Comparison of ENCODE assay signal across 9 mouse cellular contexts in the genomic region with DNA sequence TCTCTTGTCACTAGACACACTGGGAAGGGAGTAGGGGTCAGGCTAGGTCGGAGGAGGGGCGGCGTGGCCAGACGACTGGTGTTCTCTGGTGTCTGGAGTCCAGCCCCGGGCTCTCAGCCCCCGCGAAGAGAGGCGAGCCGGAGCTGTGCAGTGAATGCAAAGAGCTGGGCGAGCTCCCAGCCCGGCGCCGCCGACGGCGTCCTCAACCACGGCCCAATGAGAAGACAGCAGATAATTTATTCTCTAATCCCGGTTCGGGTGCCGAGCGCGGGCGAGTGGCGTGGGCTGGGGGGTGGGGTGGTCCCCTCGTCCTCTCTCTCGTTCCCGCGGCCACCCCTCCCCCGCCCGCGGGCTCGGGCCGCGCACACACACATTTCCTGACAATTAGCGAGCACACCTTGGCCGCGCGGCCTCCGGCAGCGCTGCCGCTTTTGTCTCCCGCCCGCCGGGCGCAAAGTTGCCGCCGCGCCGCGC. TPM values are rescaled to one million over a fixed set of nuclear protein-coding genes. Genes with fewer than 3 reads are reported as not detected.
DNase-seq lines count a peak whose midpoint lies in the region; ATAC-seq and TF ChIP-seq lines count a peak whose summit lies in the region.
"Had no signal": no experiment of that assay in that cellular context is flagged by ENCODE, and none has a peak within 500 bp of the region (broad histone marks: within the 10 kb centered on the region; RNA-seq: fewer than 3 reads in every experiment).

No protein-coding gene starts in this region.

- H3K4me2 ChIP-seq in hindbrain, embryonic 16.5 days (ENCODE audit: low read length) = peak overlapping the region; percentile 78
- H3K4me2 ChIP-seq in neural tube, embryonic 11.5 days (ENCODE audit: low read depth) = peak overlapping the region; percentile 64

- peak overlapping the region; percentile 93 for H3K9ac ChIP-seq in hindbrain, embryonic 16.5 days (ENCODE audit: low read depth, low read length)
- H3K9ac ChIP-seq in neural tube, embryonic 11.5 days (ENCODE audit: low read length) = peak overlapping the region; percentile 97

- TF ChIP-seq CTCF in lung, adult 2 months (IDR thresholded peaks at IDR 0.05; ENCODE audit: insufficient read depth, low read length) = no peak

- H3K9me3 ChIP-seq in hindbrain, embryonic 16.5 days (ENCODE audit: control insufficient read depth, low read length) = no peaks in the 10 kb centered on the region
- H3K9me3 ChIP-seq in neural tube, embryonic 11.5 days (ENCODE audit: control insufficient read depth, low read length) = no peaks in the 10 kb centered on the region

- ATAC-seq in hindbrain, embryonic 16.5 days = peak; percentile 81
- peak; percentile 83 for ATAC-seq in neural tube, embryonic 11.5 days (ENCODE audit: insufficient read depth, low FRiP score, low TSS enrichment)

- no peak for TF ChIP-seq POLR2A in lung, adult 2 months (IDR thresholded peaks at IDR 0.05; ENCODE audit: borderline replicate concordance, extremely low read depth, low read depth, low read length)

- no peaks in the 10 kb centered on the region for H3K27me3 ChIP-seq in hindbrain, embryonic 16.5 days (replicated peaks; ENCODE audit: control insufficient read depth, insufficient read depth, low read length)
- peaks cover 12% of the 10 kb centered on the region; the same call in 1 of the 2 replicates for H3K27me3 ChIP-seq in neural tube, embryonic 11.5 days (ENCODE audit: control insufficient read depth, insufficient read depth, low read length)

- WGBS in lung, adult 2 months = 1% methylated on average over 50 of the region's 50 CpGs
- under 1% methylated on average over 47 of the region's 50 CpGs for WGBS in hindbrain, embryonic 16.5 days
- under 1% methylated on average over 50 of the region's 50 CpGs for WGBS in neural tube, embryonic 11.5 days

- H3K36me3 ChIP-seq in hindbrain, embryonic 16.5 days (ENCODE audit: control insufficient read depth, insufficient read depth, low read length) = no peaks in the 10 kb centered on the region
- no peaks in the 10 kb centered on the region for H3K36me3 ChIP-seq in neural tube, embryonic 11.5 days (ENCODE audit: control insufficient read depth, insufficient read depth, low read length)

- peak overlapping the region; percentile 9 for H3K4me3 ChIP-seq in lung, adult 2 months (replicated peaks; ENCODE audit: extremely low read depth, low read depth, low read length)
- peak overlapping the region; percentile 85 for H3K4me3 ChIP-seq in hindbrain, embryonic 16.5 days (ENCODE audit: low read length)
- peak overlapping the region; percentile 53 for H3K4me3 ChIP-seq in neural tube, embryonic 11.5 days (ENCODE audit: low read depth, low read length)

- peak overlapping the region; percentile 99 for H3K27ac ChIP-seq in hindbrain, embryonic 16.5 days (ENCODE audit: low read depth, low read length)
- H3K27ac ChIP-seq in neural tube, embryonic 11.5 days (ENCODE audit: low read depth, low read length) = peak overlapping the region; percentile 97

- H3K4me1 ChIP-seq in lung, adult 2 months (ENCODE audit: control insufficient read depth, insufficient read depth, low read length) = no peaks in the 10 kb centered on the region
- peaks cover 33% of the 10 kb centered on the region for H3K4me1 ChIP-seq in hindbrain, embryonic 16.5 days (ENCODE audit: control insufficient read depth, insufficient read depth, low read depth, low read length)
- H3K4me1 ChIP-seq in neural tube, embryonic 11.5 days (ENCODE audit: control insufficient read depth, insufficient read depth, low read length) = peaks cover 17% of the 10 kb centered on the region

- DNase-seq in lung, adult 2 months = no peak
- DNase-seq in lung, postnatal 14 days = no peak
- DNase-seq in embryo, embryonic 9.5 days (ENCODE audit: extremely low spot score) = peak; percentile 78
- DNase-seq in liver (peak; percentile 27), MN1 (ENCODE audit: low spot score) (no peak)
- DNase-seq in neural tube, embryonic 11.5 days (ENCODE audit: low spot score) = peak; percentile 88
- no peak for DNase-seq in gastrocnemius, postnatal 25 days

RNA-seq across cellular contexts. Expression of gene Lemd1, which starts 1.2 kb away (rescaled TPM):
- polyA plus RNA-seq in lung, adult 2 months (2012; rRNA removed) = not detected in 2 replicates
- polyA plus RNA-seq in hindbrain, embryonic 16.5 days (2015; fragmentation: Nextera tagmentation; extraction: Ambion mirVana) = 11.4 and 14.0 TPM in 2 replicates
- 5.6 and 6.8 TPM in 2 replicates for polyA plus RNA-seq in neural tube, embryonic 11.5 days (2014; fragmentation: Nextera tagmentation; extraction: Ambion mirVana)
- not detected for total RNA-seq in gastrocnemius, postnatal 25 days (2021)

RNA-seq across cellular contexts. Expression of gene AC124108.1, which starts 1.2 kb away (rescaled TPM):
- not detected in 2 replicates for polyA plus RNA-seq in lung, adult 2 months (2012; rRNA removed)
- polyA plus RNA-seq in hindbrain, embryonic 16.5 days (2015; fragmentation: Nextera tagmentation; extraction: Ambion mirVana) = 1.8 and 2.3 TPM in 2 replicates
- 2.2 and 2.6 TPM in 2 replicates for polyA plus RNA-seq in neural tube, embryonic 11.5 days (2014; fragmentation: Nextera tagmentation; extraction: Ambion mirVana)
- total RNA-seq in gastrocnemius, postnatal 25 days (2021) = not detected

RNA-seq across cellular contexts. Expression of gene Gm10188, which starts 39.5 kb away (rescaled TPM):
- not detected in 2 replicates for polyA plus RNA-seq in lung, adult 2 months (2012; rRNA removed)
- not detected in 2 replicates for polyA plus RNA-seq in hindbrain, embryonic 16.5 days (2015; fragmentation: Nextera tagmentation; extraction: Ambion mirVana)
- not detected in 2 replicates for polyA plus RNA-seq in neural tube, embryonic 11.5 days (2014; fragmentation: Nextera tagmentation; extraction: Ambion mirVana)
- total RNA-seq in gastrocnemius, postnatal 25 days (2021) = not detected
- total RNA-seq: left cerebral cortex, adult 8-10 months had no signal

RNA-seq across cellular contexts. Expression of gene Cdk18, which starts 50.6 kb away (rescaled TPM):
- 32.8 and 34.0 TPM in 2 replicates for polyA plus RNA-seq in lung, adult 2 months (2012; rRNA removed)
- 1.1 and 1.5 TPM in 2 replicates for polyA plus RNA-seq in hindbrain, embryonic 16.5 days (2015; fragmentation: Nextera tagmentation; extraction: Ambion mirVana)
- 1.9 TPM in 2 replicates for polyA plus RNA-seq in neural tube, embryonic 11.5 days (2014; fragmentation: Nextera tagmentation; extraction: Ambion mirVana)
- 1 to 10 TPM; 1.4 to 3.2 TPM for total RNA-seq in gastrocnemius, postnatal 25 days (2021)

Comparison
In these comparisons a context has a peak if more than half of its experiments do, and no peak if none do; other contexts are left out.
1. DNase-seq: peak in embryo, embryonic 9.5 days (single experiment), liver (single experiment) and neural tube, embryonic 11.5 days (single experiment); none in lung, adult 2 months (single experiment), lung, postnatal 14 days (single experiment), gastrocnemius, postnatal 25 days (single experiment) and MN1 (single experiment).
2. H3K4me3 ChIP-seq: peak in every context shown above with its lines; median percentile 85 in hindbrain, embryonic 16.5 days; 53 in neural tube, embryonic 11.5 days; 9 in lung, adult 2 months.